Mouse (Mus musculus) embryonic stem cell, embryonic (primary cell): ENCODE measurements around the gene Plekhh3.

Experiments
- CTCF ChIA-PET, 4 experiments: fragments of 300-600 bp in 2 of 4; fragments of 350-600 bp in 2 of 4; sonication (Branson Sonifier 250); formaldehyde crosslinking; loops; one replicate each; lab custom pipeline; 2022; ENCODE audit warnings: inconsistent platforms in 2 of 4; lab: Charles Lee
- POLR2A ChIA-PET, 4 experiments: fragments of 300-600 bp in 2 of 4; fragments of 350-600 bp in 2 of 4; sonication (Branson Sonifier 250); formaldehyde crosslinking; loops; one replicate each; lab custom pipeline; 2022; ENCODE audit warnings: antibody characterized with exemption in 4 of 4, inconsistent platforms in 1 of 4; lab: Charles Lee

Gene Plekhh3

DNA sequence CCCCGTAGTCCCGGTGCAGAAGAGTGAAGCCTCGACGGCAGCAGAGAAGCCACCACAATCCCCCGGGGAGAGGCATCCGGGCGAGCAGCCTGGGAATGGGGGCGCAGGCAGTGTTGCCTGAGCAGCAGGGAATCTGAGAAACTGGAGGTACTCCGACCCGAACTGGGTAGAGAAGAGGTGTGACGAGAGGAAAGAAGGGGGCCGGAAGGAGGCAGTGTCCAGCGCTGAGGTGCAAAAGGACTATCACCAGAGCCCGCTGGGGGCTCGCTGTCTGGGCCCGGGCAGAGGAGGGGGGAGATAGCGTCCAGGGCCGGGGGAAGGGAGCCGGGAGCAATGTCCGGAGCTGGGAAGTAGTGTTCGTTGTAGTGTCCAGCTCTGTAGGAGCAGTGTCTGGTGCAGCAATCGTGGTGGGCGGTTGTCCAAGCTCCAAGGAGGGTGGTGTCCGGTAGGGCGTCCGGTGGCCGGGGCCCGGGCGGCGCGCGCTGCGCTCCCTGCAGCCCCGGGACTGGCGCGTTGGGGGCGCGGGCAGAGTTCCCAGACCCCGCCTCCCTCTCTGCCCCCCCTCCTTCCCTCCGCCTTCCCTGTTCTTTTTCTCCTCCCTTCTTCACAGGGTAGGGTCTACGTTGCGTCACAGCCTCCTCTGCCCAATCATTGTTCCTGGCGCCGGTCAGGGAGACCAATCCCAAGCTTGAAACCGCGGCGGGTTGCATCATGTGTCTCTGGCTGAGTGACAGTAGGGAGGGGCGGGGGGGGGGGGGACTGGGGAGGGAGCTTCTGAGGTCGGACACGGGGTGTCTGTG is at the start of gene Plekhh3:
TSS of gene Plekhh3 (minus strand) at position 541 of the 800 bp plus-strand sequence.
- ChIA-PET POLR2A (interaction anchor here (0.5 to 4.6 kb wide), 86 partner anchors 7 to 851 kb away, joined by 3 to 27 read pairs (median 4); partner anchors contain the start of genes Rpl27 (in 3 of the 4), Stat3 (in 3 of the 4), Tubg2 (in 3 of the 4) and Coasy (in 2 of the 4)), CTCF (interaction anchor here (0.6 to 8.3 kb wide), 34 partner anchors 8 to 628 kb away, joined by 3 to 135 read pairs (median 4); partner anchors contain the start of genes Psmc3ip (in 2 of the 4), Becn1 (in 1 of the 4), Coasy (in 1 of the 4) and Ramp2 (in 1 of the 4))

DNA sequence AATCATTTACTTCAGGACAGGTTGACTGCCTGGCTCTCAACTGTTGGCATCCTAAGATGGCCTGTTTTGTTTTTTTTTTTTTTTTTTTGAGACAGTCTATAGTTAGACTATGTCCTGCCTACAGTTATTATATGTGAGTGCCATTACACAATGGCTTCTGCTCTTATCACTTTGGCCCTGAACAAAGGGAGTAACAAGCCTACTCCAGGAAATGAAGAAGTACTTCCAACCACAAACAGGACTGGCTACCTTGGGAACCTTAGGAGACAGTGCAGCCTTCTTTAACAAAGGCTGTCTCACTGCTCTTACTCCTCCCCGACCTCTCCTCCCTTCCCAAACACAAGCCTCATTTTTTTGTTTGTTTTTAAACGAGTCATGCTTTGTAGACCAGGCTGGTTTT is 49.7 kb upstream of the Plekhh3 start:
- CTCF ChIA-PET, result interaction anchor here in 3 of 4 experiments (0.5 to 0.7 kb wide), 3 partner anchors 11 to 40 kb away, joined by 3 to 4 read pairs (median 3); no protein-coding TSS in a partner anchor
- POLR2A ChIA-PET, result interaction anchor here in 2 of 4 experiments (0.6 to 1.8 kb wide), 5 partner anchors 9 to 195 kb away, joined by 3 to 4 read pairs (median 4); partner anchors contain the start of gene Plekhh3 (in 1 of the 2)

- CTCF ChIA-PET, result interaction anchor here in 1 of 4 experiments (0.7 to 0.9 kb wide), 2 partner anchors 17 to 30 kb away, joined by 3 read pairs; no protein-coding TSS in a partner anchor
- POLR2A ChIA-PET, result interaction anchor here in 3 of 4 experiments (0.5 to 1.3 kb wide), 4 partner anchors 21 to 391 kb away, joined by 3 to 4 read pairs (median 4); partner anchors contain the start of gene Rpl27 (in 2 of the 3)
These were observed 47.4 kb upstream of the Plekhh3 start for GRCm38 (mm10) chr11:101218436-101219055.

GRCm38 (mm10) chr11:101216936-101217335 is 45.8 kb upstream of the Plekhh3 start:
- CTCF ChIA-PET, result interaction anchor here in 1 of 4 experiments (1.6 kb wide), 1 partner anchor 16 kb away, joined by 4 read pairs; no protein-coding TSS in a partner anchor
- POLR2A ChIA-PET, result interaction anchor here in 2 of 4 experiments (0.7 to 2.2 kb wide), 3 partner anchors 14 to 849 kb away, joined by 3 to 9 read pairs (median 5); no protein-coding TSS in a partner anchor

DNA sequence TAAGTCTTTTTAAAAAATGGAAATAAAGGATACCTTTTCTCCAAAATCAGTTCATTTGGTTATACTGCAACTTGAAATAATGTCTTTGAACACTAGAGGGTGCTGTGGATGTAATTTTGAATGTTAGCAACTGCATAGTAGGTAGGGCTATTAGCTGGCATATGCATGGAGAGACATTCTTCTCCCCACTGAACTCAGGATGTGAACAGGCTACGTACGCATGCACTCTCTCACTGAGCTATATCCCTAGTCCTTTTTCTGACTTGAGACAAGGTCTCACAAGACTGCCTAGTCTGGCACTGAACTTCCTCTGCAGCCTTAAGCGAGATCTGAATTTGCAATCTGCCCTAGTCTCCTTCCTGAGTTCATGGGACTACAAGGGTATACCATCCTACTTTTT is 40.8 kb upstream of the Plekhh3 start:
- ChIA-PET CTCF (interaction anchor here (0.6 to 1.9 kb wide), 16 partner anchors 10 to 137 kb away, joined by 3 to 14 read pairs (median 4); partner anchors contain the start of genes Becn1 (in 2 of the 4), Cntd1 (in 2 of the 4), Ramp2 (in 2 of the 4) and Coa3 (in 1 of the 4)), POLR2A (interaction anchor here (0.6 to 1.1 kb wide), 6 partner anchors 36 to 109 kb away, joined by 3 to 6 read pairs (median 4); partner anchors contain the start of genes Becn1 (in 1 of the 4), Vps25 (in 1 of the 4) and Wnk4 (in 1 of the 4))

- POLR2A ChIA-PET, result interaction anchor here (0.6 to 2.2 kb wide), 23 partner anchors 9 to 262 kb away, joined by 3 to 9 read pairs (median 3); partner anchors contain the start of genes Rpl27 (in 2 of the 4), Becn1 (in 1 of the 4), Ezh1 (in 1 of the 4) and Psmc3ip (in 1 of the 4)
- CTCF ChIA-PET, result interaction anchor here (0.5 to 3.2 kb wide), 69 partner anchors 8 to 1955 kb away, joined by 3 to 22 read pairs (median 4); partner anchors contain the start of genes Becn1 (in 3 of the 4), Aoc2 (in 1 of the 4), Aoc3 (in 1 of the 4) and Ccr10 (in 1 of the 4)
These were observed 29.8 kb upstream of the Plekhh3 start for GRCm38 (mm10) chr11:101200986-101201385.

GRCm38 (mm10) chr11:101199555-101199954 is 28.4 kb upstream of the Plekhh3 start:
- ChIA-PET POLR2A (interaction anchor here in 2 of 4 experiments (0.6 to 2.2 kb wide), 4 partner anchors 9 to 67 kb away, joined by 3 to 9 read pairs (median 4); no protein-coding TSS in a partner anchor), CTCF (interaction anchor here in 2 of 4 experiments (3.0 to 3.2 kb wide), 2 partner anchors 23 kb away, joined by 20 to 22 read pairs; no protein-coding TSS in a partner anchor)

GRCm38 (mm10) chr11:101196175-101196574 is 25.0 kb upstream of the Plekhh3 start:
- ChIA-PET CTCF (interaction anchor here in 1 of 4 experiments (1.0 to 1.9 kb wide), 2 partner anchors 16 to 20 kb away, joined by 4 to 10 read pairs; no protein-coding TSS in a partner anchor), POLR2A (interaction anchor here in 2 of 4 experiments (0.9 to 1.3 kb wide), 5 partner anchors 9 to 33 kb away, joined by 3 to 15 read pairs (median 3); no protein-coding TSS in a partner anchor)

DNA sequence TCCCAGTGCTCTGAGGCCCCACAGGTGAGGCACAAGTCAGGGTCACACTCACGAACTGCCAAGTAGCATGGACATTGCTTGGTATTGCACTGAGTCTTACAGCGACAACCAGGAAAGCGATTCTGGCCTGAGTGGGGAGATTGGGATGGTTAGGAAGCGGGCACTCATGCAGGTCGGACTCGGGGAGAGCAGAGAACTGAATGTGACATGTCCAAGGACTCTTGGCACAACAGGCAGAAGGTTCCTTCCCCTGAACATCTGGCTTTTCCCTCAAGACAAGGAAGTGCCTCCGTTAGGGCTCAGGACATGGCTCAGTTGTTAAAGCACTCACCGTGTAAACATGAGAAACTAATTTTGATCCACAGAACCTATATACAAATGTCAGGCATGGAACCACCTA is 24.4 kb upstream of the Plekhh3 start:
- ChIA-PET POLR2A (interaction anchor here in 2 of 4 experiments (1.3 kb wide), 2 partner anchors 32 to 33 kb away, joined by 3 to 15 read pairs; no protein-coding TSS in a partner anchor), CTCF (interaction anchor here in 1 of 4 experiments (1.9 kb wide), 1 partner anchor 15 kb away, joined by 10 read pairs; no protein-coding TSS in a partner anchor)

GRCm38 (mm10) chr11:101195101-101195500 is 23.9 kb upstream of the Plekhh3 start:
- ChIA-PET CTCF (no interaction called here), POLR2A (no interaction called here)

GRCm38 (mm10) chr11:101194643-101195042 is 23.5 kb upstream of the Plekhh3 start:
- POLR2A ChIA-PET, result interaction anchor here in 1 of 4 experiments (1.4 kb wide), 1 partner anchor 65 kb away, joined by 3 read pairs; no protein-coding TSS in a partner anchor
- CTCF ChIA-PET, result interaction anchor here in 1 of 4 experiments (0.9 kb wide), 1 partner anchor 9 kb away, joined by 4 read pairs; no protein-coding TSS in a partner anchor

DNA sequence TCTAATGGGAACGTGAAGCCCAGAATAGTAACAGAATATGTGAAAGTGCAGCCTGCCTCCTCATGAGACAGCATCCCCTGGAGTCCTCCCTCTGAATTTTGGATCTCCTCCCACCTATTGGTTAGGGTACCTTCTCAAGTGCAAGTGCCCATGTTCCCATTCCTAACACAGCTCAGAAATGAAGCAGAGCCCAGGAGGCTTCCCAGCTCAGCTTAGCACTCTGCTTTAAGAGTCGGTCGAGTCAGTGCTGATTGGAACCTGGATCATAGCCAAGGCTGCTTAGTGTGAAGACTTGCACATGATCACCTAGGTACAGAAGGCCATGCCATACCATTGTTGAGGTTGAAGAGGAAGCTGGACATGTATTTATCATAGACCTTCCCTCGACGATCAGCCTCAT is 23.0 kb upstream of the Plekhh3 start:
- ChIA-PET CTCF (interaction anchor here in 1 of 4 experiments (0.8 to 0.9 kb wide), 2 partner anchors 10 to 13 kb away, joined by 3 to 4 read pairs; no protein-coding TSS in a partner anchor), POLR2A (interaction anchor here in 1 of 4 experiments (1.4 kb wide), 1 partner anchor 65 kb away, joined by 3 read pairs; no protein-coding TSS in a partner anchor)

GRCm38 (mm10) chr11:101193076-101193475 is 21.9 kb upstream of the Plekhh3 start:
- POLR2A ChIA-PET, result interaction anchor here in 2 of 4 experiments (1.0 to 2.6 kb wide), 6 partner anchors 8 to 179 kb away, joined by 3 to 6 read pairs (median 4); no protein-coding TSS in a partner anchor
- CTCF ChIA-PET, result interaction anchor here (0.5 to 4.7 kb wide), 8 partner anchors 8 to 154 kb away, joined by 3 to 24 read pairs (median 4); partner anchors contain the start of genes Ezh1 (in 1 of the 4) and Ramp2 (in 1 of the 4)

DNA sequence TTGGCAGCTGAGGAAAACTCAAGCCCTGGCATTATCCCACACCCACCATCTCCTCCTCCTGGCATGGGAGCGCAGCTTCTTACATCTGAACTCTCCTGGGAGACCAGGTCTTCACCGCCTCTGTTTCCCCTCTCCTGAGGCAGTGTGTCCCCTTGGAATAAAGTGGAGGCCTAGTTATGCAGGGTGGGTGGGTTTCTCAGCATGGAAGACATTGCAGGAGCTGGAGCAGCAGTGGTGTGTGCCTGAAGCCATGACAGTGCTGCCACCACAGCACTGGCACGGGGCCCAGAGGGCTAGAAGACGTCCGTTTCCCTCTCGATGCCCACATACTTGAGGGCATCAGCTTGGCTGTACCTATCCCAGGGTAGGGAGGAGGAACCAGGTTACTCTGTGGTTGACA is 21.5 kb upstream of the Plekhh3 start:
- POLR2A ChIA-PET, result interaction anchor here in 3 of 4 experiments (1.0 to 2.6 kb wide), 7 partner anchors 8 to 179 kb away, joined by 3 to 6 read pairs (median 4); partner anchors contain the start of genes Cntd1 (in 1 of the 3) and Coa3 (in 1 of the 3)
- CTCF ChIA-PET, result interaction anchor here in 3 of 4 experiments (0.8 to 4.7 kb wide), 9 partner anchors 8 to 154 kb away, joined by 3 to 24 read pairs (median 3); partner anchors contain the start of genes Ezh1 (in 1 of the 3) and Ramp2 (in 1 of the 3)

- CTCF ChIA-PET, result interaction anchor here (0.6 to 4.7 kb wide), 21 partner anchors 9 to 348 kb away, joined by 3 to 24 read pairs (median 4); partner anchors contain the start of genes Becn1 (in 2 of the 4), Ezh1 (in 1 of the 4) and Ramp2 (in 1 of the 4)
- POLR2A ChIA-PET, result interaction anchor here (0.5 to 3.0 kb wide), 17 partner anchors 8 to 250 kb away, joined by 3 to 9 read pairs (median 4); partner anchors contain the start of genes Cntd1 (in 2 of the 4), Coa3 (in 2 of the 4), Plekhh3 (in 1 of the 4) and Rpl27 (in 1 of the 4)
These were observed 20.8 kb upstream of the Plekhh3 start for GRCm38 (mm10) chr11:101191919-101192470.
